Mouse (Mus musculus) T-cell, adult 66 days (primary cell): ENCODE measurements around the gene Rab3ip. TPM values are rescaled to one million over a fixed set of nuclear protein-coding genes. Genes with fewer than 3 reads are reported as not detected.

Source experiments
- total RNA-seq, 2 experiments: library from RNA; stranded (reverse); gene quantifications; 3 replicates in 1 of 2; 4 replicates in 1 of 2; pipeline ENCODE4 v1.2.4; 2023

The Rab3ip gene
- total RNA-seq, result 100 to 1,000 TPM in 1 of 2 experiments, 10 to 100 TPM in 1; 84.8 to 110 TPM

DNA sequence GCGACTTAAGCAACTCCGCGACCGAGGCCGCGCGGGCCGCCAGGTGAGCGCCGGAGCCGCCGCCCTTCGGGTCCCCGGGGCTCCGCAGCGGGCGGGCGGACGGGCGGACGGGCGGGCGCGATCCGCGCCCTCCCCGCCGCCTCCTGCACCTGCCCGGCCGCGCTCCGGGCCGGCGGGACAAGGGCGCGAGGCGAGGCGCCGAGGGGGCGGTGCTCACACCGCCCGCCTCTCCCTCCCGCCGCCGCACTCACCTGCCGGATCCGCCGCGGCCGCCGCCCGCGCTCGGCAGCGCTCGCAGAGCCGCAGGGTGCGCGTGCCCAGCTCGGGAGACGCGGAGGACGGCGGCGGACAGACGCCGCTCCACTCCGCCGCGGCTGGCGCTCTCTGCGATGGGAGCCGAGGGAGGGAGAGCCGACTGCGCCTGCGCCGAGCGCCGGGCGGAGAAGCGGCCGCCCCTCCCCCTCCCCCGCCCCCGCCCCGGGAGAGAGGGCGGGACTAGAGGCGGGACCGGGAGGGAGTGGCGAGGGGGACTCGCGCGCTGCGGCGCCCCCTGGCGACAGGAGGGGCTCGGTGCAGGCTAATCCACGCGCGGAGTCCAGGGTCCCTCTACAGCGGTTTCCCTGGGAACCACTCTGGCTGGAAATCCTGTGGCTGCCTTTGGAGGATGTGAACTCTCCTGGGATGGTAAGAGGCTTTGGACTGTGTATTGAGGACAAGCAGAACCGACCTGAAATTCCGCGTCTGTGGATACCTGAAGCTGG is at the start of gene Rab3ip:
Gene Rab3ip (minus strand): TSS at position 761 of the 761 bp plus-strand sequence.

GRCm38 (mm10) chr10:116986264-116987082 is 35.9 kb upstream of the Rab3ip start, which contains the start of gene Best3:
Gene Best3 (plus strand): TSS chr10:116986314.

DNA sequence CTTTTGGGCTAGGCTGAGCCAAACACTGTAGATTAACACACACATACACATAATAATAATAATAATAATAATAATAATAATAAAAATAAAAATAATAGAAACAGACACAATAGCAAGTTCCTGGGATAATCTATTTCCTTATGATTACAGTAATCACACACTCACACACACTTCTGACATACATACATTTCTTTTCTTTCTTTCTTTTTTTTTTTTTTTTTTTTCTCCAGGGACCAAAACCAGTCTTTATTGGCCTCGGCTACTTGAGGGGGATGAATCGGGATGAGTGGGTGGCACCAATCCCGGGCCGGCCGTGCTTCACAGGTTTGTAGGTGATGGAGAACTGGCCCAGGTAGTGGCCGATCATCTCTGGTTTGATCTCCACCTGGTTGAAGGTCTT is 21.9 kb upstream of the Rab3ip start, which contains the start of gene Gm10271:
Gene Gm10271 (minus strand): TSS at position 101 of the 400 bp plus-strand sequence.

DNA sequence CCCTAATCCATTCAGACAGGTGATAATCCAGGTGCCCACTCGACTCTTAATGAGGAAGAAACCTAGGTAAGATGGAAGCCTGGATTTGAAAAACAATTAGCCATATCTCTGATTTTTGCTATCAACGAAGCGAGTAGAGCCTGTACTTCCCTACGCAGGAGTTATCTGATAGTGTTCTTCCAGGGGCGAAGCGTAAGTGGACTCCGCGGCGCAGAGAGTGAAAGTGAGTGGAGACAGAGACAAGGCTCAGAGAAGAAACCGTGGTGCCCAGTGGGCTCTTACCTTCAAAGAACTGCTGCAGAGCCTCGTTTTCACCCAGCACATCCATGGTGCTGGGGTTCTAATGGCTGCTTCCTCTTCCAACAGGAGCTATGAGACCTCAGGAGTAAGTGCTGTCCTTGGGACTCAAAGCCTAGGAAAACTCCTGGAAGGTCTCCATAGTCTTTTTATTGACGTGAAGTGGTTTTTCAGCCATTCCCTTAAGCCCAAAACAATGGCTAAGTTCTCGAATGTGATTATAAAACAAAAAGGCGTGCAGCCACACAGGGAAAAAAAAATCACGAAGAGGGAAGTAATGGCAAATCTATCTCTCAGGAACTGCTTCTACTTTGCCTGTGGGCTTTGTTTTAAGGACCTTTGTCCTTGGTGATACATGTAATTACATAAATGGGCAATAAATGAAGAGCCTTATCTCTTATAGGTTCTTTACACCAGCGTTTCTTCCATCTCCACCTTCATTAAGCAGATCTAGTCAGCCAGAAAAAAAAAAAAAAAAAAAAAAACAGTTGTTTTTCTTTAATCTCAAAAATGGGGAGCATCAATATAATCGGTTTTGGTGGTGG is 54.0 kb downstream of the Rab3ip start, which contains the start of gene Myrfl:
Gene Myrfl (minus strand): TSS at position 584 of the 842 bp plus-strand sequence.

Other genes starting within 250 kb of the Rab3ip start
- gene Myrfl, start 53.9 kb downstream of the Rab3ip start, total RNA-seq, result under 1 TPM; 0.23 to 0.36 TPM
- gene Gm10271, start 21.8 kb upstream of the Rab3ip start, total RNA-seq, result not detected
- gene Best3, start 35.5 kb upstream of the Rab3ip start, total RNA-seq, result not detected
- gene Lrrc10, start 94.6 kb upstream of the Rab3ip start, total RNA-seq, result not detected
- gene Cct2, start 113.0 kb upstream of the Rab3ip start, total RNA-seq, result 100 to 1,000 TPM; 249 to 256 TPM
- gene Frs2, start 197.8 kb upstream of the Rab3ip start, total RNA-seq, result 10 to 100 TPM; 30.7 to 32.1 TPM